Mouse (Mus musculus): ENCODE data around the gene Ehmt2. TPM values are rescaled to one million over a fixed set of nuclear protein-coding genes. Genes with fewer than 3 reads are reported as not detected.

The Ehmt2 gene
- 100 to 1,000 TPM; 101 to 144 TPM for total RNA-seq (2021)
- long read RNA-seq, experiment 1, full-length matches to known transcripts, result 55 of 93 reads
- long read RNA-seq, experiment 1, partial matches to known transcripts, result 20 of 93 reads
- long read RNA-seq, experiment 1, other reads (novel, unspliced or antisense), result 18 of 93 reads
- long read RNA-seq, experiment 2, full-length matches to known transcripts, result 79 of 145 reads
- long read RNA-seq, experiment 2, partial matches to known transcripts, result 45 of 145 reads
- long read RNA-seq, experiment 2, other reads (novel, unspliced or antisense), result 21 of 145 reads

DNA sequence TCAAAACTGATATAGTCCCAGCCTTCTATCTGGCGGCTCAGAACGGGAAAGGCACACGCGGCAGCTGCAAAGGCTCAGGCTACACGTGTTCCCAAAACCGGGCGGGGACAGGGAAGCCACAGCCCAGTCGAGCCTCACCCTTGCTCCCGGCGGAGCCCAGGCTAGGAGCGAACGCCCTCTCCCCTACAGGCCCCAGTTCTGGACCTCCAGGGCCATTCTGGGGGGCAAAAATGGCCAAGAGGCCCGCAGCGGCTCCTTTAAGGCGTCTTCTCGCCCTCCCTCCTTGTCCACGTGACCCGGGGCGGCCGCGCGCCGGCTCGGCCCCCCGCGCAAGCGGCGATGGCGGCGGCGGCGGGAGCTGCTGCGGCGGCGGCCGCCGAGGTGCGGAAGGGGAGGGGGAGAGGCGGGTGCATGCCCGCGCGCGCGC lies at the start of gene Ehmt2, which contains the start of gene C2:
TSS of gene Ehmt2 (plus strand) at position 310 of the 427 bp plus-strand sequence.
TSS of gene C2 (minus strand) at position 106 of the 427 bp plus-strand sequence.
- peak; percentile 84 to 85 for DNase-seq (ENCODE audit: low spot score in 2 of 2)

DNA sequence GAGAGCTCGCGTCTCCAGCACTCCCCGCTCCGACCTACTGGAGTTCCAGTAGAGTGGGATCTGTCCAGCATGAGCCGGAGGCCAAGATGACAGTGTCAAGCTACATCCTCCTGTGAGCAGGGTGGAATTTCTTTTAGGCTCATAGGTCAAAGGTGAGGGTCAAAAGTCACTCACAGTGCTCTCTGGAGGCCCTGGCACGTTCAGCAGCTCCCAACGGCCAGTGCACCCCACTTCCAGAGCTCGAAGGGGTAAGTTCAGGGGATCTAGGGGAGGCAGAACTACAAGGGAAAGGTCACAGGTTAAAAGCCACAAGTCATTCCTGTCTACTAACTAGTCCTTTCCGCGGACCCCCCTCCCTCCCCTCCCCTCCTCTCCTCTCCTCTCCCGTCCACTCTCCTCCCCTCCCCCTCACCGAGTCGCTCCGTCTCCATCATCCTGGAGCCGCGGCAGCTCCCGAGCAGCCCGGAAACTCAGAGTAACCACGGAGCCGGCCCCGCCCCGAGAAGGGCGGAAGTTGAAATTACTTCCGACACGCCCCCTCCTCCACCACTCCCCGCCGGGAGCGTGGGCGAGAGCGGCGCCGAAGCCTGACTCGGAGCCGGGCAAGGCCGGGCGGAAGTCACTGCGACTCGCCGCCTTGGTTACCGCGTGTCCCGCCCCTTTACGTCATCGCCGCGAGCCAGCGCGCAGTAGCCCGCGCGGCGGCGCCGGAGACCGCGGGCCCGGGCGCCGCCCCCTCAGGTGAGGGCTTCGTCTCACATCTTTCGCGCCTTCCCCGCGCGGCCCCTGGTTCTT lies 48.4 kb upstream of the Ehmt2 start, which contains the start of the genes Skiv2l and Nelfe:
TSS of gene Skiv2l (minus strand) at position 489 of the 795 bp plus-strand sequence.
TSS of gene Nelfe (plus strand) at position 670 of the 795 bp plus-strand sequence.
- DNase-seq (ENCODE audit: low spot score in 2 of 2), result peak; percentile 96 to 98

DNA sequence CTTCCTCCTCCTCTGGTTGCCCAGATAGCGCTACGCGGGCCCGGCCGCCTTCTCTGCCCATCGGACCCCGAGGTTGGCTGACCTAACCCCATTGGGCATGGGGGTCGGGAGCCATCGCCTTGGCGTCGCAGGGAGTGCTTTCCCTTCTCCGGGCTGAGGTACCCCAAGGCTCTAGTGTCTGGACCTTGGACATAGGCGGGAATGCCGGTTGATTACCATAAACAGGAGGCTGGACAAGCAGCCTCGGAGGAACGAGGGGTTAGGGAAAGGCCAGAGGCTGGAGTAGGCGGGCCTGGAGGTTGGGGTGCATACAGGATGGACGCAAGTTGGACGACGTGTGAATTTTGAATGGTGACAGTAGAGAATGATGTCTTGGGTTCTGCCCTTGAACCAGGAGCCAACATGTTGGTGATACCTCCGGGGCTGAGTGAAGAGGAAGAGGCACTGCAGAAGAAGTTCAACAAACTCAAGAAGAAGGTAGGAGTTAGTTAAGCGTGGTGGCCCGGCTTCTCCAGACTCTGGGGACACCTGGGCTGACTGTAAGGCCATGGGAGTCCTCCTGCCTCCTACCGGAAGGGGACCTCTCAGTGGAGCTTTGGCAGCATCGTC lies 47.6 kb upstream of the Ehmt2 start:
- DNase-seq (ENCODE audit: low spot score in 2 of 2), result no peak

DNA sequence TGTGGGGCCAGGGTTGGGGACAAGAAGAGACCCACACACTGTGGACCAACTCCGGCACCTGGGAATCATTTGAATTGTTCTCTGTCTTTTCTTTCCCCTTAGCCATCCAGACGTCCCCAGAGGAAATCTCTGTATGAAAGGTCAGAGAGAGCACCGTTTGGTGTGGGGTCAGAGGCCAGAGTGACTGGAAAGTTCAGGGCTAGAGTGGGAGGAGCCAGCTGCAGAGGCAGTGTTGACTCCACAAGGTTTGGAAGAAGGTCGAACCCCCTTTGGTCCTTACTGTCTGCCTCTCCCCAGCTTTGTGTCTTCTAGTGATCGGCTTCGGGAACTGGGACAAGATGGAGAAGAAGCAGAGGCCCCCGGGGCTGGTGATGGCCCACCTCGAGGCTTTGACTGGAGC lies 44.8 kb upstream of the Ehmt2 start:
- no peak for DNase-seq (ENCODE audit: low spot score in 2 of 2)

DNA sequence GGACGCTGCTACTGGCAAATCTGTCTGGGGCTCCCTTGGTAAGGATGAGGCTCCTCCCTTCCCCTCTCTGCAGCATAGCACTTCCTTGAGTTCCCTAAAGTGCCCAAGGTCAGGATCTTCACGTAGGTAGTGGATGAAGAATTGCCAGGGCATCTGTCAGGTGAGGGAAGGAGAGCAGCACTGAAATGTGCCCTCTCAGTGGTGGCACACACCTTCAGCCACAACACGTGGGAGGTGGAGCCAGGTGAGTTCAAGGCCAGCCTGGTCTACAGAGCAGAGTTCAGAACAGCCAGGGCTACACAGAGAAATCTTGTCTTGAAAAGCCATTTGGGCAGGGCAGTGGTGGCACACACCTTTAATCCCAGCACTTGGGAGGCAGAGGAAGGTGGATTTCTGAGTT lies 43.5 kb upstream of the Ehmt2 start:
- no peak for DNase-seq (ENCODE audit: low spot score in 2 of 2)

DNA sequence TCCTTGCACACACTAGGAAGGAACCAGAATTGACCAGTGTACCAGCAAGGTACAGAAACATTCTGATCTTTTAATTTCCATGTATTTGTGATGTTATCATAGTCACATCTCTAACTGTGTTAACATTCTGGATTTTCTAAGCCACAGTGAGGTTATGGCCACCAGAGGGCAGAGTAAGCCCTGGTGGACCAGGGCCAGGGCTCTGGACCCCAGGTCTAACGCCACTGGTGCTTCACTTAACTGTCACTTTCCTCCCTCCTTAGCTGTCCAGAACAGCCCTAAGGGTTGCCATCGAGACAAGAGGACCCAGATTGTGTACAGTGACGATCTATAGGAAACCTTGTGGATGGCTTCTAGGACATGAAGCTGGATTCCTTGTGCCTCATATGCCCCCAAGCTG lies 42.4 kb upstream of the Ehmt2 start:
- peak; percentile 61 to 63 for DNase-seq (ENCODE audit: low spot score in 2 of 2)

DNA sequence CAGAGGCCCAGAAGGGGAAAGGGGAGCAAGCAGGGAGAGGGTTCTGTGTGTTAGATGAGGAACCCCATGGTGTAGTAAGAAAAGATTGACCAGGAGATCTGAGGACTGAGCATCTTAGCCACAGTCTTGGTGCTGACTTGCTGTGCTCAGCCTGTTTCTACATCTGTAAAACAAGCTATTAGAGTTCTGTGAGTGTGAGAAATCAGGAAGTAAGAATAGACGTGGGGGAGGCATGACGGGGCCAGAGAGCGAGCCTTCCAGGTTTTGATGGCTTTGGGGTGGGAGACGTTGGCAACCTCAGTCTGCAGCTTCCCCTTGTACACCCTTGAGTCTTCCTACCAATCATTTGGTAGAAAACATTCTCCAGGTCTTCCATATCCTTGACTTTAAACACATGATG lies 39.6 kb upstream of the Ehmt2 start:
- DNase-seq (ENCODE audit: low spot score in 2 of 2), result no peak

DNA sequence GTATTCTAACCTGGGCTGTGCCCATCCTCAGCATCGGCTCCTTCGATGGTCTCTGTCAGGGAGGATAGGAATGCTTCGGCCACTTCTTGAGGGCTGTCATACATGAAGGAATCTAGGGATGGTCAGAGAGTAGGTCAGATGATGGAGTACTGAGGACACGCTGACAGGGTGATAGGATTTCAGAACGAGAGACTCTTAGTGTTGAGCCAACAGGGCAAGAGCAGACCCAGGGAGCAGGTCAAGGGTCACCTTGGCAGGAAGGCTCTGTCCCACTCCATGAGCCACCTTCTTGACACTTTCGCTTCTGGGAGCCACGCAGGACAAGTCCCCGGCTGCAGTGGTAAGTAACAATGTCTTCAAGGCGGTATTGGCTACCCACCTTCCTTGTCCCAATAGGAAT lies 37.8 kb upstream of the Ehmt2 start:
- no peak for DNase-seq (ENCODE audit: low spot score in 2 of 2)

DNA sequence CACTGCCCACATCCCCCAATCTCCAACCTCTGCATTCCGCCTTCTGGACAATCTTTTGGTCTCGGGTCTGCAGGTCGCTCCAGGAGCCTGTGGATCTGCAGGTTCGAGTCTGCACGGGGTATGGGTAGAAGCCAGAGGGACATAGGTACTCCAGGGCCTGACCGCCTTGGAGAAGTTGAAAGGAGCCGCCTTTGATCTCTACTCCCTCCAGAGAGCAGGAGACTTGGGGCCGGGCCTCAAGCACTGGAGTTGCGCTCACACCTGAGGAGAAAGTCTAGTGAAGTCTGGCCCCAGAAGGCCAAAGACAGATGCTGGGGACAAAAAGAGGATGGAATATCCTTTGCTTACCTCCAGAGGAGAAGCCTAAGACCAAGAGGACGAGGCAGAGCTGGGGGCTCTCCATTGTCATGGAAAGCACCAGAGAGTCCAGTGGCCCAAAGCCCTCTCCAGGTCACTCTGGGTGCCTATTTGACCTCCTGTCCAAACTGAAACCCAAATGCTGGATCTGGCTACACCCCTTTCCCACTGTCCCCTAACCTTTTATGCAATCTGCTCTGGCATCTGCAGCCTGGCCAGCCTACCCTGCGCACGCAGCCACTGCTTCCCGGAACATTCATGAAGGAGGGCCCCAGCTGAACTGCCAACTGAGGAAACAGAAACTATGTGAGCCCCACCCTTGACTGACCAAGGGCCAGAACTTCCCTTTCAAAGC lies 36.4 kb upstream of the Ehmt2 start:
- DNase-seq (ENCODE audit: low spot score in 2 of 2), result no peak

DNA sequence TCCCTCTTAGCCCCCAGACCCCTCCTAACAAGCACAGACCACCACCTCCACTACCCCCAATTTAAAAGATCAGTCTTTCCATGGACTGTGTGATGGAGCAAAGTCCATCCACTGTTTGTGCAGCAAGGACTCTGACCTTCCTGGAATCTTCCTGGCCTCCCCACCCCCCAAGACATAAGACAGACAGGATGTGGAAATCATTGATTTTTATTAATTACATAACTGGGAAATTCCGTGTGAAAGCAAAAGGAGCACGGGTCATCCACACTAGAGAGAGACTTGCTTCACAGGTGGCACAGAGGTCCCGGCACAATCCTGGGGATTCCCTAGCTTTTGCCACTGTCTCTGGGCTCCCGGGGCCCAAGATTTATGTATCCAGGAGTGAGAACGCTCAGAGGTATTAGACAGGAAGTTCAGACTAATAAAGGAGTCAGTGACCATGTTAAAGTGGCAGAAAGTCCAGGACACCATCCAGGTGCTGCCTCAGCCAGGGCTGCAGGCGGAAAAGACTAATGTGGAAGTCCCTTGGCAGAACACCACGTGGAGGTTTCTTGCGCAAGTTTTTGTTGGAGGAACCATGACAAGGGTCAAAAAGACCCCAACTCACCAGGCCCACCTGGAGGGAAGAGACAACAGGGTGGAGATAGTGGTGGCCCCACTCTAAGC lies 35.7 kb upstream of the Ehmt2 start, which contains the start of gene Cfb:
TSS of gene Cfb (minus strand) at position 103 of the 666 bp plus-strand sequence.
- DNase-seq (ENCODE audit: low spot score in 2 of 2), result no peak

DNA sequence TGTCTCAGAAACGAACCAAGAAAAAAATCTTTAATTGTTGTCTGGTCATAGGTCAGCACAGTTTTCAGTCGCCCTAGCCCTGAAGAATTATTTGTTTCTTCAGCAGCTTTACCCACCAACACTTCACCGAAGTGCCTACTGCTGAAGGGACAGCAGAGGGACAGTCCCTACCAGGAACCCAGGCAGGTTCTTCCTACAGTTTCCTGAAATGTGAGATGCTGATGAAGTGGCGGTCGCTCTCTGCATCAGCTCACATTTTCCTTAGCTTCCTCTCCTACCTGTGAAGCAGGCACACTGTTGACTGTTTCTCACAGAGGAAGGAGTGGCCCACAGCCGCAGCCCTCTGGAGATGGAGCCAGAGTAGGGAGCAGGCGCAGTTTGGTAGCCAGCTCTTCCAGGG lies 32.3 kb upstream of the Ehmt2 start:
- DNase-seq (ENCODE audit: low spot score in 2 of 2), result no peak

DNA sequence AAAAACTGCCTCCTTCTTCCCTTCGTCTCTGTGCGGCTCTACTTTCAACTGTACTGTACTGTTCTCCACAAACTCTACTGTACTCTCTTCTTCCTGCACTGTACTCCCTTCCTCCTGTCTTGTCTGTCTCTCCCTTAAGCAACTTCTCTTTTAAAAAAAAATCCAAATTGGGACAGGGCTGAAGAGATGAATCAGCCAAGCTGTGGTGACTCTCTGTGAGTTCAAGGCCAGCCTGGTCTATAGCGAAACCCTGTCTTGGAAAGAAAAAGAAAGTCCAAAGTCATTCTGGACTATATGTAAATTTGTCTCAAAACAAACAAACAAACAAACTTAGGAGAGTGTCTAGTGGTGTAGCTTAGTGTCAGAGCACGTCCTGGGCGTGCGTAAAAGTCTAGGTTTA lies 23.9 kb upstream of the Ehmt2 start:
- DNase-seq (ENCODE audit: low spot score in 2 of 2), result no peak

DNA sequence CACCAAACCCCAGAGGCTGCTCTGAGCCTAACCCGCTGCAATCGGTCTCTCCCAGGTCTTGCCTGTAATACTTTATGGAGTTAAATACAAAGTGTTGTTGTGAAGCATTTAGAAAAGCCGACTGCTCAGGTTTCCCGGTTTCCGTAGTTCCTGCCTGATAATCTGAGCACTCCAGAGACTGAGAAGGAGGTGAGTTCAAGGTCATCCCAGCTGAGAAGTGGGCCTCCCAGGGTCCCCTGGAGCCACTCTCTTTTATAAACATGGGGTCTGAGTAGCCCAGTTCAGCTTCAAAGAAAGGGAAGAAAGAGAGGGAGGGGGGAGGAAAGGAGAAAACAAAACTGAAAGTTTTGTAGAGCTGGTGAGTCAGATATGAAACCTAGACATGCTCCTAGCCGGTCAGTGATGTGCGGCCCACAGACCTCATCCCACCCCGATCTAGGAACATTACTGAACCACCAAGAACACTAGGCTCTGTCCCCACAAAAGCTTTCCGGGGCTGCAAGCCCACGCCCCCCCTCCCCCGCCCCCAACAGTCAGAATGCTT lies 18.9 kb upstream of the Ehmt2 start, which contains the start of gene Zbtb12:
TSS of gene Zbtb12 (plus strand) at position 148 of the 544 bp plus-strand sequence.
- DNase-seq (ENCODE audit: low spot score in 2 of 2), result no peak

DNA sequence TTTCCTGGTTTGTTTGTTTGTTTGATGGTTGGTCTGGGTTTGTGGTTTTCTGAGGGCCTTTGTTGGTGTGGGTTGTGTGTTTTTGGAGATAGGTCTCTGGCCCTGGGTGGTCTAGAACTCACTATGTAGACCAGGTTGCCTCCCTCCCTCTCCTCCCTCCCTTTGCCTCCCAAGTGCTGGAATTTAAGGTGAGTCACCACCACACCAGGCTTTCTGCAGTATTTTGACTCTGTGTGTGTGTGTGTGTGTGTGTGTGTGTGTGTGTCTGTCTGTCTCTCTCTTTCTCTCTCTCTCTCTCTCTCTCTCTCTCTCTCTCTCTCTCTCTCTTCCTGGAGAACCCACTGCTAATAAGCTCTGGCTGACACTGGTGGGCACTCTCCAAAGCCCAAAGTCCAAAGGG lies 17.1 kb upstream of the Ehmt2 start:
- DNase-seq (ENCODE audit: low spot score in 2 of 2), result no peak

DNA sequence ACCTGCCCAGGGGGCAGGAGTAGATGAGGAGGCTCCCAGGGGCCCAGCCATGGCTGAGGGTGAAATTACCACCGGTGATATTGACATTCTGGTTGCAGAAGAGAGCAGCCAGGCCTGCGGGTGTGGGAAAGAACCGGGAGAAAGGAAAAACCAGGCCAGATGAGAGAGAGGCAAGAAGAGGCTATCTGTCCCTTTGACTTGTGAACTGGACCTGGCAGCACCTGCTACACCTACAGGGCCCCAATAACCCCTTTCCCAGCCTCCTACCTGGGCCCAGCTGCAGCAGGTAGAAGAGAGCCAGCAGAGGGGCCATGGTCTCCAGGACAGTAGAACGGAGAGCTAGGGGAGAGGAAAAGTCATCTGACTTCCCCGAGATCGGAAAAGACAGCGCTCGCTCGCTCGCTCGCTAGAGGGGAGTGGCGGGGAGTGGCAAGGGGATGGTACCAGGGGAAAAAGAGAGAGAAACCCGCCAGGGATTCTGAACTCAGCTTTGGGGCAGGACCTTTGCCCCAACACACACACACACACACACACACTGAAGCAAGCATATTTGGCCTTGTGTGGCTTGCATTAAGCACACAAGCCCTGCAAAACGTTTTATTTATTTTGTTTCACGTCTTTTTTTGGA lies 16.5 kb upstream of the Ehmt2 start, which contains the start of gene Gm20547:
TSS of gene Gm20547 (minus strand) at position 360 of the 628 bp plus-strand sequence.
- DNase-seq (ENCODE audit: low spot score in 2 of 2), result no peak

DNA sequence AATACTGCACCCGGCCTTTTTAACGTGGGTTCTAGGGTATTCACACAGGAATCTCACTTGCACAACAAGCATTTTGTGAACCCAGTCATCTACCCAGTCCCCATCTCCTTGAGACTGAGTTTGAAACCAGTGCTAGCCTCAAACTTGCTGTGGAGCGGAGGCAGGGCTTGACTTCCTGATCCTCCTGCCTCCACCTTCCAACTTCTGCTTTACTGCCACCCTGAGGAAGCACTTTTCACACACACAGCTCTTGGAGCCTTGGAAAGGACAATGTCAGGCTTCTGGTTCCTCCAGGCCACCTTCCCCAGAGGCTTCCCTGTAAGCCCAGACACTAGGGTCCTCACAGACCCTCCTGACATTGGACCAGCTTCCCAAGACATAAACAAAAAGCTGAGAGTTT lies 14.9 kb upstream of the Ehmt2 start:
- DNase-seq (ENCODE audit: low spot score in 2 of 2), result no peak

DNA sequence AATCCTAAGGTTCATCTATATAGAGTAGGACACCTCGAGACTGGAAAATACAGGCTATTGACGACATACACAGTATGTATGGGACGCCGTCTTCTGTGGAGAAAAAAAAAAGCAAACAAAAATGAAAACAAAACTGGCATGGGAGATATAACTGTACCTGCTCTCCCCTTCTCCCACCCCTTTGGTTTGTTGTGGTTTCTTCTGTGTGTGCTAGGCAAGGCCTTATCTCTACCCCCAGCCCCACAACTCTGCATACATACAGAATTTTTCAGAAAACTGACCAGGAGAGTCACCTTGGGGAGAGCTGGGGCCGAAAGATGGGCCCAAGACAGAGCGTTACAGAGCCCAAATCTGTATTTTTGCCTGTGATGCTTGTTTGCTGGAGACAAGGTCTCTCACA lies 13.6 kb upstream of the Ehmt2 start:
- no peak for DNase-seq (ENCODE audit: low spot score in 2 of 2)

DNA sequence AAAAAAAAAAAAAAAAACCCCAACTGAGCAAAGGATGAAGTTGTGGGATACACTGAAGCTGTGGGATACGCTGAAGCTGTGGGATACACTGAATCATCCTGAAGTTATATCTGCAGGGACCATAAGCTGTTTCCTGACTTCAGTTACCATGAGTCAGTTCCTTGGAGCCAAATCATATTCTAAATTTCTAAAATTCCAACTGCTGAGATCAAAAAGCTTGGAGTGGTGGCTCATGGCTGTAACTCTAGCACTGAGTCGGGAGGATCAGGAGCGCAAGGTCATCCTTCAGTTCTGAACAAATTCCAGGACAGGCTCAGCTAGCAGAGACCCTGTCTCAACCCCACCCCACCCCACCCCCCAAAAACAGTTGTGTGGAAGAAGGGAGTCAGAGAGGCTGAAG lies 12.7 kb upstream of the Ehmt2 start:
- DNase-seq (ENCODE audit: low spot score in 2 of 2), result no peak

DNA sequence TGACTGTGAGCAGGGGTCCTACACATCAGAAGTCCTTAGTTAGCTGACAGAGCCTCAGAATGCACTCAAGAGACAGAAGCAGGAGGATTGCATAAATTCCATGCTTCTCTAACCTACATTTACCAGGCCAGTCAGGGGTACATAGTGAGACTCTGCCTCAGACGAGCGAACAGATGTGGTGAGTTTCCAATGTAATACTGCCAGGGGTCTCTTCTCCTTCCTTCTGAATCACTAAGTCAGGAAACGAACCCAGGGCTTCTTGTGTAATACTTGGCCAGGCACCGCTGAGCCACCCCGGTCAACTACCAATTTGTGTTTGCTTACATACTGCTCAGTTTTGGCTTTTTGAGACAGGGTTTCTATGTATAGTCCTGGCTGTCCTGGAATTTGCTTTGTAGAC lies 10.3 kb upstream of the Ehmt2 start:
- no peak for DNase-seq (ENCODE audit: low spot score in 2 of 2)

All from adrenal gland, adult 18-20 months (tissue).